Mouse (Mus musculus) liver, embryonic 14.5 days (tissue): ENCODE measurements around the gene Gabrr3. TPM values are rescaled to one million over a fixed set of nuclear protein-coding genes. Genes with fewer than 3 reads are reported as not detected.
A peak's percentile ranks its signal among the peaks of the same experiment; 100 is the strongest.
"Not testable (repeated sequence)": the region's sequence is repeated elsewhere in the genome, so short reads cannot be mapped to it uniquely, and the experiment has no call there.

Source experiments
- ATAC-seq: fragments of 200-750 bp; cut with Nextera tagmentation; 2 replicates; pipeline ENCODE4 v1.8.0; 2017; ENCODE audit warnings: moderate number of reproducible peaks, mild to moderate bottlenecking, moderate library complexity; ENCODE audit not compliant: insufficient read depth
- DNase-seq, 3 experiments: peaks; one replicate each; pipeline ENCODE4 v3.0.0-alpha.2; 2012 to 2013; ENCODE audit warnings: low read depth in 3 of 3, low spot score in 3 of 3
- H3K27ac ChIP-seq: fragments of 300-500 bp; sonication (generic); 2 replicates; pipeline ENCODE4 v1.5.1; 2014; ENCODE audit warnings: moderate library complexity, mild to moderate bottlenecking, control low read depth, inconsistent platforms
- H3K27me3 ChIP-seq: fragments of 300-500 bp; sonication (generic); 2 replicates; pipeline ENCODE4 v1.6.1; 2014; ENCODE audit warnings: mild to moderate bottlenecking, low read length, moderate library complexity; ENCODE audit not compliant: control insufficient read depth, insufficient read depth
- H3K36me3 ChIP-seq: fragments of 300-500 bp; sonication (generic); replicated peaks from 2 replicates; pipeline ENCODE4 v1.6.1; 2014; ENCODE audit warnings: low read depth; ENCODE audit not compliant: control insufficient read depth, insufficient read depth
- H3K4me1 ChIP-seq, 2 experiments: fragments of 200-500 bp in 1 of 2; fragments of 300-500 bp in 1 of 2; sonication (generic) in 1 of 2; replicated peaks; 2 replicates each; pipeline ENCODE4 v1.6.1; 2012 to 2014; ENCODE audit warnings: antibody characterized with exemption in 1 of 2, inconsistent platforms in 1 of 2, low read length in 1 of 2; ENCODE audit not compliant: control insufficient read depth in 2 of 2, insufficient read depth in 2 of 2
- H3K4me2 ChIP-seq: fragments of 300-500 bp; sonication (generic); 2 replicates; pipeline ENCODE4 v1.6.1; 2014; ENCODE audit warnings: low read depth, mild to moderate bottlenecking, control low read depth, moderate library complexity
- H3K4me3 ChIP-seq, 2 experiments: fragments of 200-500 bp in 1 of 2; fragments of 300-500 bp in 1 of 2; sonication (generic) in 1 of 2; 2 replicates each; pipeline ENCODE4 v1.5.1; 2012 to 2014; ENCODE audit warnings: low read depth in 2 of 2, low read length in 2 of 2, mild to moderate bottlenecking in 2 of 2, control low read depth in 1 of 2, inconsistent platforms in 1 of 2, moderate library complexity in 1 of 2; ENCODE audit not compliant: insufficient read depth in 1 of 2
- H3K9ac ChIP-seq: fragments of 300-500 bp; sonication (generic); replicated peaks from 2 replicates; pipeline ENCODE4 v1.6.1; 2014; ENCODE audit warnings: mild to moderate bottlenecking, control low read depth, moderate library complexity
- H3K9me3 ChIP-seq: fragments of 300-500 bp; sonication (generic); 2 replicates; pipeline ENCODE4 v1.6.1; 2016; ENCODE audit warnings: low read length, mixed read lengths; ENCODE audit not compliant: control insufficient read depth
- CTCF ChIP-seq: IDR thresholded peaks from 2 replicates; pipeline ENCODE4 v1.5.1; 2016; ENCODE audit warnings: antibody characterized with exemption, low read depth, control low read depth
- EP300 ChIP-seq: IDR thresholded peaks from 2 replicates; pipeline ENCODE4 v1.6.1; 2016; ENCODE audit warnings: antibody characterized with exemption, low read depth
- WGBS: fragments of 180-500 bp; shearing (Covaris S2); extraction: QIAGEN DNeasy Blood & Tissue Kit; methylation state at CpG from one replicate; pipeline ENCODE4 v1.1.7; 2014; ENCODE audit not compliant: insufficient replicate concordance; 5-methylcytosine and 5-hydroxymethylcytosine counted together
- polyA plus RNA-seq, 2 experiments: library from polyadenylated mRNA; depleted of rRNA in 1 of 2; stranded (reverse) in 1 of 2; unstranded in 1 of 2; fragments of >200 nt; fragmentation: Nextera tagmentation in 1 of 2; extraction: Ambion mirVana in 1 of 2; gene quantifications; 2 replicates each; pipeline versions ENCODE4 v1.2.1 to v1.2.3; 2012 to 2014

Gene Gabrr3
- polyA plus RNA-seq, 2 experiments = not detected

- WGBS = 63% methylated on average over 7 of the region's 7 CpGs
- no peaks in the 10 kb centered on the region for H3K27me3 ChIP-seq
- no peak overlapping the region for H3K4me3 ChIP-seq
- H3K36me3 ChIP-seq = no peaks in the 10 kb centered on the region
- TF ChIP-seq CTCF (no peak), EP300 (no peak)
- ATAC-seq = no peak
- H3K4me1 ChIP-seq = no peaks in the 10 kb centered on the region
- H3K27ac ChIP-seq = no peak overlapping the region
- no peak overlapping the region for H3K4me2 ChIP-seq
- no peak for DNase-seq
- no peaks in the 10 kb centered on the region for H3K9me3 ChIP-seq
- no peak overlapping the region for H3K9ac ChIP-seq
Observed at GRCm38 (mm10) chr16:59444880-59445559, 37.9 kb downstream of the Gabrr3 start.

- ATAC-seq (no peak), DNase-seq (no peak)
- Histone ChIP-seq H3K27ac (no peak overlapping the region), H3K4me1 (no peaks in the 10 kb centered on the region), H3K36me3 (no peaks in the 10 kb centered on the region), H3K9me3 (no peaks in the 10 kb centered on the region), H3K4me3 (no peak overlapping the region), H3K27me3 (no peaks in the 10 kb centered on the region), H3K4me2 (no peak overlapping the region), H3K9ac (no peak overlapping the region)
- TF ChIP-seq CTCF (no peak), EP300 (no peak)
- 53% methylated on average over 1 of the region's 1 CpGs for WGBS
Observed at GRCm38 (mm10) chr16:59448181-59448580, 41.0 kb downstream of the Gabrr3 start.

GRCm38 (mm10) chr16:59449092-59449491, 42.0 kb downstream of the Gabrr3 start:
- Histone ChIP-seq H3K9ac (no peak overlapping the region), H3K4me2 (no peak overlapping the region), H3K36me3 (no peaks in the 10 kb centered on the region), H3K27ac (no peak overlapping the region), H3K9me3 (no peaks in the 10 kb centered on the region), H3K4me3 (no peak overlapping the region), H3K27me3 (no peaks in the 10 kb centered on the region), H3K4me1 (no peaks in the 10 kb centered on the region)
- TF ChIP-seq CTCF (no peak), EP300 (no peak)
- ATAC-seq (no peak), DNase-seq (no peak)

DNA sequence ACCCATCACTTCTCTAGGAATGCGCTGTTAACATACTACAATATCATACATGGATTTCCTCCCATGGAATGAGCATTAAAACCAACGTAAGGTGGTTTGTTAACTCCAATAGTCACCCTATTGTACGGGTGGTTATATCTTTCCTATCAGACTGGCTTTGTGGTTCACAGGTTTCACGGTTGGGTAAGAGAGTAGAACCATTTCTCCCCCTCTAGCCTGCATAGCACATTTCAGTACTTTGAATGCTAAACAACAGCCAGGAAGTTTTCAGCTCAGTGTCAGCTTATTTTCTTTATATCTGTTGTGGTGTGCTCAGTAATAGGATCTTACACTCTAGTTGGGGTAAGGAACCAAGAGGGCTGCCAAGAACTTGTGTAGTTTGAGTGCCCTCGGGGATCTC, 44.7 kb downstream of the Gabrr3 start:
- Histone ChIP-seq H3K9ac (no peak overlapping the region), H3K4me3 (no peak overlapping the region), H3K9me3 (no peaks in the 10 kb centered on the region), H3K27me3 (no peaks in the 10 kb centered on the region), H3K36me3 (no peaks in the 10 kb centered on the region), H3K27ac (no peak overlapping the region), H3K4me2 (no peak overlapping the region), H3K4me1 (no peaks in the 10 kb centered on the region)
- ATAC-seq = no peak
- WGBS = 48% methylated on average over 5 of the region's 5 CpGs
- TF ChIP-seq EP300 (no peak), CTCF (no peak)
- no peak for DNase-seq

DNA sequence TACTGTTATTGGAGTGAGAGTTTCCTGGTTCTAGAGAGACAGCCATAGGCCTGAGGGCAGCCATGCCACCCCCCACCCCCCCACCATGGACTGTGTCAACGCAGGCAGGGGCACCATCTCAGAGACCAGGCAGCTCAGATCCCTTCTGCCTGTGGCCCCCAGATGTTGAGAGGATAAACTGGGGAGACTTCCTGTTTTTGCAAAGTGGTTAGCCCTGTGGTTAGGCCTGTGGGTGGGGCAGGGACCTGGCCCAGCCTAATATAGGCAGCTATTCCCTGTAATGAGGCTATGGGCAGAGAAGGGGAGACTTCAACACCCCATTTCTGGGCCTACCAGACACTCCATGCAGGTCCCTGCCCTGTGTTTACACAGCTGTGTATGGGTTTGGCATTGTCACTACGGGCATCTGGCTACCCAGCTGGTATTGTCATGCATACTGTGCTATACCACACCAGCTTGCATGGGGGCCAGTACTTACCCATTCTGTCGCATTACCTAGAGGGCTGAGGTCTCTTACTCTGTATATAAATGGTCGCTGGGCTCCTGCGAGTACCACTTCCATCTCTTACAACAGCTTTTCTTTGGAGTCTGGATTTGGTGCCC, 52.2 kb downstream of the Gabrr3 start:
- not testable (repeated sequence) for H3K9ac ChIP-seq, DNase-seq, H3K4me1 ChIP-seq, H3K9me3 ChIP-seq, H3K36me3 ChIP-seq, H3K4me2 ChIP-seq, H3K27me3 ChIP-seq, H3K27ac ChIP-seq, H3K4me3 ChIP-seq
- ATAC-seq = peak; percentile 62; the same call in 1 of the 2 replicates
- WGBS = 40% methylated on average over 5 of the region's 5 CpGs
